Mouse (Mus musculus) embryo, embryonic 10.5 days (tissue): Measurements from ENCODE around the gene Ociad1.

Source experiments
- DNase-seq: peaks from one replicate; pipeline ENCODE4 v3.0.0-alpha.2; 2015; ENCODE audit warnings: low spot score

Gene Ociad1

GRCm38 (mm10) chr5:73339779-73340722, 47.5 kb downstream of the Ociad1 start:
- no peak for DNase-seq

GRCm38 (mm10) chr5:73340723-73341235, 48.2 kb downstream of the Ociad1 start, which contains the start of gene Ociad2:
TSS of gene Ociad2 (minus strand) at chr5:73341028.
- no peak for DNase-seq

GRCm38 (mm10) chr5:73342701-73343355, 50.2 kb downstream of the Ociad1 start:
- DNase-seq: no peak

GRCm38 (mm10) chr5:73344310-73344709, 51.7 kb downstream of the Ociad1 start:
- DNase-seq: peak; percentile 28

GRCm38 (mm10) chr5:73345254-73345653, 52.7 kb downstream of the Ociad1 start:
- no peak for DNase-seq

GRCm38 (mm10) chr5:73349514-73349913, 56.9 kb downstream of the Ociad1 start:
- no peak for DNase-seq

- no peak for DNase-seq
Measured at GRCm38 (mm10) chr5:73351796-73352195, 59.2 kb downstream of the Ociad1 start.

GRCm38 (mm10) chr5:73353519-73353918, 60.9 kb downstream of the Ociad1 start:
- no peak for DNase-seq

- DNase-seq: no peak
Measured at GRCm38 (mm10) chr5:73353978-73354377, 61.4 kb downstream of the Ociad1 start.

- no peak for DNase-seq
Measured at GRCm38 (mm10) chr5:73355393-73355792, 62.8 kb downstream of the Ociad1 start.

- no peak for DNase-seq
Measured at GRCm38 (mm10) chr5:73359134-73359751, 66.7 kb downstream of the Ociad1 start.

GRCm38 (mm10) chr5:73359752-73360141, 67.2 kb downstream of the Ociad1 start:
- DNase-seq: peak; percentile 25

- no peak for DNase-seq
Measured at GRCm38 (mm10) chr5:73360240-73360639, 67.7 kb downstream of the Ociad1 start.

- no peak for DNase-seq
Measured at GRCm38 (mm10) chr5:73362338-73362737, 69.8 kb downstream of the Ociad1 start.

GRCm38 (mm10) chr5:73362791-73363190, 70.2 kb downstream of the Ociad1 start:
- no peak for DNase-seq
